In genomic region chr9:57610359-57610826, GRCm38 (mm10) we compare ENCODE assay signal across 18 mouse cellular contexts. TPM values are rescaled to one million over a fixed set of nuclear protein-coding genes. Genes with fewer than 3 reads are reported as not detected.
DNase-seq lines count a peak whose midpoint lies in the region; ATAC-seq and TF ChIP-seq lines count a peak whose summit lies in the region.
"Had no signal": no experiment of that assay in that cellular context is flagged by ENCODE, and none has a peak within 500 bp of the region (broad histone marks: within the 10 kb centered on the region; RNA-seq: fewer than 3 reads in every experiment).

No protein-coding gene starts in this region.

- H3K4me1 ChIP-seq in CH12.LX (ENCODE audit: control insufficient read depth in 1 of 2, insufficient read depth in 2 of 2), result peaks cover 6 to 20% of the 10 kb centered on the region in 2 experiments

- peak; percentile 82 for ATAC-seq in frontal cortex, adult (ENCODE audit: low TSS enrichment)
- ATAC-seq in activated CD4-positive, CD25-positive, alpha-beta regulatory T cell, adult 4 months, result no peak

- TF ChIP-seq RAD21 in CH12.LX (IDR thresholded peaks at IDR 0.05; ENCODE audit: low read depth, low read length), result no peak

- no peaks in the 10 kb centered on the region for H3K79me2 ChIP-seq in CH12.LX (replicated peaks; ENCODE audit: control insufficient read depth, extremely low read depth, insufficient read depth, poor library complexity, severe bottlenecking)

- no peak overlapping the region for H3K27ac ChIP-seq in CH12.LX (ENCODE audit: insufficient read depth, low read depth)
- H3K27ac ChIP-seq: embryonic facial prominence, embryonic 12.5 days; layer of hippocampus, adult 2 months; limb, embryonic 15.5 days had no signal

- dilution Hi-C loops in CH12.LX (cut with MboI; ENCODE audit: extremely low pct_ligation_motif_present, extremely low pct_unique_long_range_greater_than_20kb, low sequenced_read_pairs), result no loop called here

- no peak overlapping the region for H3K4me2 ChIP-seq in CH12.LX (ENCODE audit: insufficient read depth, low read depth, poor library complexity, severe bottlenecking)
- H3K4me2 ChIP-seq: embryonic facial prominence, embryonic 12.5 days; limb, embryonic 15.5 days; lung, embryonic 14.5 days had no signal

- no peak overlapping the region for H3K9ac ChIP-seq in CH12.LX (ENCODE audit: insufficient read depth, low read depth)
- H3K9ac ChIP-seq: embryonic facial prominence, embryonic 12.5 days; limb, embryonic 15.5 days; lung, embryonic 14.5 days had no signal

- no peak for TF ChIP-seq CTCF in CH12.LX (conservative IDR thresholded peaks at IDR 0.05 in 1 of 2, IDR thresholded peaks at IDR 0.05 in 1 of 2; ENCODE audit: low read depth in 2 of 2, low read length in 2 of 2)

- no peak for DNase-seq in frontal cortex, postnatal 25 days (ENCODE audit: low spot score in 2 of 2)
- DNase-seq in 3134 (ENCODE audit: extremely low read depth, insufficient read length, low spot score) (peak; percentile 67), CH12.LX (ENCODE audit: extremely low read depth) (no peak)
- DNase-seq in cerebellum, postnatal 36 days, result peak; percentile 43 to 51
- no peak for DNase-seq in kidney, postnatal 25 days
- DNase-seq: adrenal gland, adult 8-10 months; heart, adult 18-20 months; kidney, adult 9 months; lung, embryonic 14.5 days; right cerebral cortex, postnatal 25 days; thymus, postnatal 25 days had no signal

- TF ChIP-seq EP300 in CH12.LX (IDR thresholded peaks at IDR 0.05; ENCODE audit: low read length), result no peak

- in situ Hi-C loops in CH12.LX (cut with MboI; ENCODE audit: low pct_ligation_motif_present, low pct_unique_long_range_greater_than_20kb, low sequenced_read_pairs), result no loop called here

- peaks cover 9% of the 10 kb centered on the region for H3K27me3 ChIP-seq in CH12.LX (replicated peaks)

- no peaks in the 10 kb centered on the region for H3K9me3 ChIP-seq in CH12.LX (replicated peaks; ENCODE audit: low read length)
- H3K9me3 ChIP-seq: embryonic facial prominence, embryonic 12.5 days; limb, embryonic 15.5 days had no signal

- H3K36me3 ChIP-seq in CH12.LX (replicated peaks in 1 of 2; ENCODE audit: control insufficient read depth in 1 of 2, insufficient read depth in 1 of 2, low read length in 1 of 2), result no peaks in the 10 kb centered on the region
- H3K36me3 ChIP-seq: embryonic facial prominence, embryonic 12.5 days; limb, embryonic 15.5 days had no signal

- no peak overlapping the region for H3K4me3 ChIP-seq in CH12.LX (replicated peaks in 1 of 3; ENCODE audit: low read depth in 2 of 3, low read length in 2 of 3, poor library complexity in 1 of 3)
- H3K4me3 ChIP-seq: embryonic facial prominence, embryonic 12.5 days; layer of hippocampus, adult 2 months; limb, embryonic 15.5 days had no signal

- no peak for TF ChIP-seq POLR2A in CH12.LX (IDR thresholded peaks at IDR 0.05; ENCODE audit: low read depth, low read length)

TF ChIP-seq in CH12.LX, 34 proteins besides CTCF, POLR2A, EP300 and RAD21:
- TF ChIP-seq BHLHE40 (IDR thresholded peaks at IDR 0.05; ENCODE audit: low read depth, low read length) (peak; percentile 89), MXI1 (IDR thresholded peaks at IDR 0.05; ENCODE audit: low read depth, low read length) (no peak), HCFC1 (IDR thresholded peaks at IDR 0.05; ENCODE audit: low read depth, low read length) (no peak), MAFK (IDR thresholded peaks at IDR 0.05; ENCODE audit: insufficient replicate concordance, low read length) (no peak)

RNA-seq across cellular contexts. Expression of gene Cplx3, which starts 4.3 kb away (rescaled TPM):
- total RNA-seq in CH12.LX (2012; rRNA removed) (not detected in 2 replicates), CH12.LX (2014; rRNA removed) (not detected in 2 replicates)
- 0.09 TPM in 1 of 2 replicates, not detected in the other for polyA plus RNA-seq in CH12.LX (2012; ENCODE audit: insufficient read length, low read depth)
- not detected for polyA plus RNA-seq in activated CD4-positive, CD25-positive, alpha-beta regulatory T cell, adult 4 months (2017; shearing (Covaris generic))
- total RNA-seq: adrenal gland, adult 8-10 months; heart, adult 18-20 months; megakaryocyte, adult 5-6 weeks had no signal
- polyA plus RNA-seq: heart, embryonic 16.5 days; limb, embryonic 15.5 days; lung, embryonic 14.5 days had no signal

RNA-seq across cellular contexts. Expression of gene Lman1l, which starts 10.2 kb away (rescaled TPM):
- total RNA-seq in CH12.LX (2012; rRNA removed) (0.08 TPM in 1 of 2 replicates, not detected in the other), CH12.LX (2014; rRNA removed) (not detected in 2 replicates)
- polyA plus RNA-seq in CH12.LX (2012; ENCODE audit: insufficient read length, low read depth), result 0.19 and 0.29 TPM in 2 replicates
- polyA plus RNA-seq in activated CD4-positive, CD25-positive, alpha-beta regulatory T cell, adult 4 months (2017; shearing (Covaris generic)), result not detected
- total RNA-seq: adrenal gland, adult 8-10 months; layer of hippocampus, adult 2 months; megakaryocyte, adult 5-6 weeks had no signal
- polyA plus RNA-seq: embryonic facial prominence, embryonic 12.5 days; heart, embryonic 16.5 days; limb, embryonic 15.5 days; lung, embryonic 14.5 days had no signal

RNA-seq across cellular contexts. Expression of gene Ulk3, which starts 21.1 kb away (rescaled TPM):
- total RNA-seq in CH12.LX (2012; rRNA removed) (10.5 and 11.4 TPM in 2 replicates), CH12.LX (2014; rRNA removed) (1.8 and 2.6 TPM in 2 replicates)
- 10.0 and 11.8 TPM in 2 replicates for polyA plus RNA-seq in CH12.LX (2012; ENCODE audit: insufficient read length, low read depth)
- 10 to 100 TPM; 25.1 to 29.3 TPM for polyA plus RNA-seq in activated CD4-positive, CD25-positive, alpha-beta regulatory T cell, adult 4 months (2017; shearing (Covaris generic))

RNA-seq across cellular contexts. Expression of gene Csk, which starts 43.0 kb away (rescaled TPM):
- total RNA-seq in CH12.LX (2012; rRNA removed) (111 and 122 TPM in 2 replicates), CH12.LX (2014; rRNA removed) (111 and 125 TPM in 2 replicates)
- 139 and 153 TPM in 2 replicates for polyA plus RNA-seq in CH12.LX (2012; ENCODE audit: insufficient read length, low read depth)
- 100 to 1,000 TPM; 118 to 146 TPM for polyA plus RNA-seq in activated CD4-positive, CD25-positive, alpha-beta regulatory T cell, adult 4 months (2017; shearing (Covaris generic))

RNA-seq across cellular contexts. Expression of gene Scamp2, which starts 49.6 kb away (rescaled TPM):
- total RNA-seq in CH12.LX (2012; rRNA removed) (52.2 and 60.9 TPM in 2 replicates), CH12.LX (2014; rRNA removed) (38.6 and 46.4 TPM in 2 replicates)
- polyA plus RNA-seq in CH12.LX (2012; ENCODE audit: insufficient read length, low read depth), result 77.2 and 91.6 TPM in 2 replicates
- polyA plus RNA-seq in activated CD4-positive, CD25-positive, alpha-beta regulatory T cell, adult 4 months (2017; shearing (Covaris generic)), result 10 to 100 TPM; 68.7 to 92.7 TPM

Comparison
In these comparisons a context has a peak if more than half of its experiments do, and no peak if none do; other contexts are left out.
1. DNase-seq: peak in 3134 (single experiment) and cerebellum, postnatal 36 days (2 of 2); none in frontal cortex, postnatal 25 days (0 of 2), CH12.LX (single experiment) and kidney, postnatal 25 days (0 of 2).